Mouse (Mus musculus) heart, postnatal 0 days (tissue): ENCODE results near the gene Gcn1l1.

Experiments used
- CTCF ChIP-seq: IDR thresholded peaks from 2 replicates; pipeline ENCODE4 v1.5.1; 2016; ENCODE audit warnings: antibody characterized with exemption, control low read depth, low read depth
- EP300 ChIP-seq: IDR thresholded peaks from 2 replicates; pipeline ENCODE4 v1.6.1; 2016; ENCODE audit warnings: antibody characterized with exemption, low read depth

DNA sequence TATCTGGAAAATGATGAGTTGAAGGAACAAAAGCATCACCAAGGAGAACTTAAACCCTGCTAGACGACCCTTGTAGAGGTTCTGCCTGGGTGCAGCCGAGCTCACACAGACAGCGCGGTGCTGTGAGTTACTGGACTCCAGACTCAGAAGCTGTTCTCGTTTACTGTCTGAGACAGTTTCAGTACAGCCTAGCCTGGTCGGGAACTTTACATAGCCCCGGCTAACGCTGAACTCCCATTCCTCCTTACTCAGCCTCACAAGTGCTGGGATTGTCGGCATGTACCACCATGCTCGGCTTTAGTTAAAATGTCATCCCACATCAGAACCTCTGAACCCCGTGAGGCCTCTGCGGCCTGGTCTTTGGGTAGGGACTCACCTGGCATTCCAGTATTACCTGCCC is 103.9 kb downstream of the Gcn1l1 start:
- no peak for TF ChIP-seq CTCF
- TF ChIP-seq EP300 = no peak
